Mouse (Mus musculus) bone marrow macrophage, adult 2 months (primary cell): Measurements from ENCODE around the gene Col13a1.

Experiments used
- CTCF ChIP-seq: IDR thresholded peaks from 2 replicates; pipeline ENCODE4 v1.5.1; 2012; ENCODE audit warnings: low read depth, mild to moderate bottlenecking, low read length, moderate library complexity
- POLR2A ChIP-seq: IDR thresholded peaks from 2 replicates; pipeline ENCODE4 v1.6.1; 2012; ENCODE audit warnings: mild to moderate bottlenecking, low read depth, low read length, borderline replicate concordance

GRCm38 (mm10) chr10:61956718-61957117 is 22.2 kb downstream of the Col13a1 start:
- TF ChIP-seq CTCF (no peak), POLR2A (no peak)
